Mouse (Mus musculus) bone marrow, adult 2 months (tissue): ENCODE data around the gene Rpl18a.

ENCODE experiments used
- CTCF ChIP-seq: fragments of 200-500 bp; IDR thresholded peaks from 2 replicates; pipeline ENCODE4 v1.5.1; 2011; ENCODE audit warnings: low read length, control low read depth; ENCODE audit not compliant: control insufficient read depth, insufficient read depth
- POLR2A ChIP-seq: fragments of 200-500 bp; IDR thresholded peaks from 2 replicates; pipeline ENCODE4 v1.6.1; 2011; ENCODE audit warnings: low read depth, mild to moderate bottlenecking, control low read depth, low read length, borderline replicate concordance; ENCODE audit not compliant: control insufficient read depth

DNA sequence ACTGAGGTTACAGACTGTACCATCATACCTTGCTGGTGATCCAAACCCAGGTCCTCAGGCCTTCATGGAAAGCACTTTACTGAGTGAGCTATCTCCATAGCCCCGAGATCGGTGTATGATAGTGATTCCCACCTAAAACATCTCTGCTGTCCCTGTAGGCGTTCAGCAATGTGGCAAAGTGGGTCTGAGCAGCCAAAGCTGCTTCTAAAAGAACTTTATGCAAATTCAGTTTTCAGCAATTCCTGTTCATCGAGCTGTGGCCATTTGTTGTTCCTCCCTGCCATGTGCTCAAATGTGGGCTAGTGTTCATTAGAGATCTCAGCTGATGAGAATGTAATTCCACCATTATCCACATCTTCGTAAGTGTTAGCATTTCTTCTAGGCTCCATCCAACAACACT, 29.2 kb upstream of the Rpl18a start:
- no peak for TF ChIP-seq CTCF
- no peak for TF ChIP-seq POLR2A
